In genomic region chr10:17476720-17477119, GRCm38 (mm10) we compare ENCODE assay signal across 15 mouse cellular contexts.
DNase-seq lines count a peak whose midpoint lies in the region; ATAC-seq and TF ChIP-seq lines count a peak whose summit lies in the region.
"Had no signal": no experiment of that assay in that cellular context is flagged by ENCODE, and none has a peak within 500 bp of the region (broad histone marks: within the 10 kb centered on the region; RNA-seq: fewer than 3 reads in every experiment).

No protein-coding gene starts in this region.

- no peak overlapping the region for H3K9ac ChIP-seq in midbrain, postnatal 0 days (replicated peaks; ENCODE audit: low read length, poor library complexity, severe bottlenecking)
- H3K9ac ChIP-seq in kidney, embryonic 16.5 days (replicated peaks; ENCODE audit: low read length): no peak overlapping the region
- H3K9ac ChIP-seq: forebrain, embryonic 15.5 days; limb, embryonic 12.5 days had no signal

- ATAC-seq in midbrain, postnatal 0 days (ENCODE audit: low FRiP score): no peak
- ATAC-seq in kidney, embryonic 16.5 days (ENCODE audit: low FRiP score, low TSS enrichment): no peak
- ATAC-seq: forebrain, embryonic 15.5 days had no signal

- TF ChIP-seq CTCF in midbrain, postnatal 0 days (IDR thresholded peaks at IDR 0.05): no peak

- H3K4me2 ChIP-seq in midbrain, postnatal 0 days (ENCODE audit: low read depth, low read length, poor library complexity, severe bottlenecking): no peak overlapping the region
- H3K4me2 ChIP-seq in kidney, embryonic 16.5 days (replicated peaks; ENCODE audit: low read depth, low read length): no peak overlapping the region
- H3K4me2 ChIP-seq: forebrain, embryonic 15.5 days; limb, embryonic 12.5 days had no signal

- no peaks in the 10 kb centered on the region for H3K9me3 ChIP-seq in midbrain, embryonic 10.5 days (replicated peaks)
- no peaks in the 10 kb centered on the region for H3K9me3 ChIP-seq in midbrain, postnatal 0 days (ENCODE audit: low read length)
- no peaks in the 10 kb centered on the region for H3K9me3 ChIP-seq in kidney, embryonic 16.5 days (ENCODE audit: low read length)
- H3K9me3 ChIP-seq: forebrain, embryonic 15.5 days; G1E; limb, embryonic 12.5 days; megakaryocyte, embryonic 14.5 days had no signal

- H3K4me3 ChIP-seq in midbrain, embryonic 10.5 days: no peak overlapping the region
- H3K4me3 ChIP-seq in midbrain, postnatal 0 days (ENCODE audit: low read depth, low read length): no peak overlapping the region
- H3K4me3 ChIP-seq in kidney, embryonic 16.5 days (ENCODE audit: low read length): no peak overlapping the region
- H3K4me3 ChIP-seq: forebrain, embryonic 15.5 days; limb, embryonic 12.5 days; megakaryocyte, embryonic 14.5 days had no signal

- WGBS in midbrain, embryonic 10.5 days: 90% methylated on average over 6 of the region's 6 CpGs
- 93% methylated on average over 6 of the region's 6 CpGs for WGBS in midbrain, postnatal 0 days
- 89% methylated on average over 6 of the region's 6 CpGs for WGBS in kidney, embryonic 16.5 days

- no peaks in the 10 kb centered on the region for H3K36me3 ChIP-seq in midbrain, embryonic 10.5 days
- no peaks in the 10 kb centered on the region for H3K36me3 ChIP-seq in midbrain, postnatal 0 days (ENCODE audit: insufficient read depth, low read length)
- H3K36me3 ChIP-seq in kidney, embryonic 16.5 days (ENCODE audit: insufficient read depth, low read length): no peaks in the 10 kb centered on the region
- H3K36me3 ChIP-seq: forebrain, embryonic 15.5 days; G1E; limb, embryonic 12.5 days had no signal

- intact Hi-C loops in heart, postnatal 25 days (cut with DNase I): loop anchor here (5.0 kb wide), 1 partner anchor 246 kb away; the partner anchor contains the start of gene Cited2

- DNase-seq in gastrocnemius, adult 18-20 months (ENCODE audit: low spot score): peak; percentile 63
- no peak for DNase-seq in gastrocnemius, postnatal 10 days
- DNase-seq in midbrain, embryonic 10.5 days (ENCODE audit: low spot score): no peak
- no peak for DNase-seq in midbrain, postnatal 0 days (ENCODE audit: low spot score)
- peak; percentile 8 for DNase-seq in heart, postnatal 25 days (ENCODE audit: low spot score)
- no peak for DNase-seq in MN1 (ENCODE audit: low spot score)
- no peak for DNase-seq in testis, postnatal 10 days (ENCODE audit: low spot score)
- DNase-seq: cerebellum, adult 2 months; kidney, adult 11 months; retina, postnatal 1 day had no signal

- H3K4me1 ChIP-seq in midbrain, embryonic 10.5 days: peaks cover 36% of the 10 kb centered on the region
- H3K4me1 ChIP-seq in midbrain, postnatal 0 days (ENCODE audit: insufficient read depth, low read length): no peaks in the 10 kb centered on the region
- peaks cover 9% of the 10 kb centered on the region; the same call in 1 of the 2 replicates for H3K4me1 ChIP-seq in kidney, embryonic 16.5 days (ENCODE audit: insufficient read depth, low read length)

- H3K27ac ChIP-seq in midbrain, embryonic 10.5 days (replicated peaks): peak overlapping the region; percentile 57; the same call in 1 of the 2 replicates
- no peak overlapping the region for H3K27ac ChIP-seq in midbrain, postnatal 0 days (ENCODE audit: low read depth, low read length)
- no peak overlapping the region for H3K27ac ChIP-seq in kidney, embryonic 16.5 days (ENCODE audit: low read length)
- H3K27ac ChIP-seq: forebrain, embryonic 15.5 days; limb, embryonic 12.5 days had no signal

- no peaks in the 10 kb centered on the region for H3K27me3 ChIP-seq in midbrain, embryonic 10.5 days (ENCODE audit: low read depth, poor library complexity, severe bottlenecking)
- H3K27me3 ChIP-seq in midbrain, postnatal 0 days (ENCODE audit: insufficient read depth, low read length): no peaks in the 10 kb centered on the region
- no peaks in the 10 kb centered on the region for H3K27me3 ChIP-seq in kidney, embryonic 16.5 days (ENCODE audit: insufficient read depth, low read length)
- H3K27me3 ChIP-seq: forebrain, embryonic 15.5 days; limb, embryonic 12.5 days; megakaryocyte, embryonic 14.5 days had no signal

Comparison
In these comparisons a context has a peak if more than half of its experiments do, and no peak if none do; other contexts are left out.
1. DNase-seq: peak in gastrocnemius, adult 18-20 months (single experiment) and heart, postnatal 25 days (single experiment); none in gastrocnemius, postnatal 10 days (single experiment), midbrain, embryonic 10.5 days (single experiment), midbrain, postnatal 0 days (single experiment), MN1 (single experiment) and testis, postnatal 10 days (single experiment).